Mouse (Mus musculus): ENCODE results near the gene Senp2.

- no peak for TF ChIP-seq CTCF (IDR thresholded peaks at IDR 0.05)
- no peak; the same call in 1 of the 2 replicates for TF ChIP-seq EP300 (IDR thresholded peaks at IDR 0.05)
Observed at GRCm38 (mm10) chr16:22076620-22076941, 67.3 kb downstream of the Senp2 start.
